Mouse (Mus musculus): ENCODE measurements around the gene Nrtn. TPM values are rescaled to one million over a fixed set of nuclear protein-coding genes. Genes with fewer than 3 reads are reported as not detected.

The Nrtn gene
- polyA plus RNA-seq, 1 experiment = 36.8 TPM

DNA sequence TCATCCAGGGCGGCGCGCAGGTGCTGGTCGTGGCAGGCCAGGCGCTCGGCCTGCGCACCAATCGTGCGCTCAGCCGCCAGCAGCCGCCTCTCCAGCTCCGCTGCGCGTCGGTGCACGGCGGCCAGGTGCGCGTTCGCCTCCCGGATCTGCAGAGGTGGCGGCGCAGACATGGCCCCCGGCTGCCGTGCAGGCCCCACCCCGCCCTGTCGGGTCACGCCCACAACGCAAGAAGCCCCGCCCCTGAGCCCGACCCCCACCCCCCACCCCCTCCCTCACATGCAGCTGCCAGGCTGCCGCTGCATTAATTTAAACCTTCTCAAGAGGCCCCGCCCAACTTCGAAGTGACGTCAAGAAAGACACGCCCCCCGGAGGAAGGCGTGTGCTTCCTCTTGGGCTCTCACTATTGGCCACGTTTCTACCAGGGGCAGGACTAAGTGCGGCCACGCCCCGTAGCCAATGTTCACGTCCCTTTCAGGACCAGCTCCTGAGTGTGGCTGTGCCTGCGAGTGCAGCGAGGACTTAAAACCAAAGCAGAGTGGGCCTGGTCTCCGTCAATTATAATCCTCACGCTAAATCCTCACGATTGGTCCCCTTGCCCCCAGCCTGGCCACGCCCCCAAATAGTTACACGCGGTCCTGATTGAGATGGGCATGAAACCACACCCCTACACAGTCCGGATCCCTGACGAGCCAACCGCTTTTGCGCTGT is 40.5 kb downstream of the Nrtn start:
- Histone ChIP-seq H3K27me3 (ENCODE audit: control insufficient read depth, insufficient read depth, low read length) (no peaks in the 10 kb centered on the region), H3K4me3 (ENCODE audit: low read depth, low read length) (peak overlapping the region; percentile 87), H3K36me3 (ENCODE audit: control insufficient read depth, insufficient read depth, low read length) (peaks cover 8% of the 10 kb centered on the region; the same call in 1 of the 2 replicates), H3K27ac (ENCODE audit: insufficient read depth, low read depth, low read length) (peak overlapping the region; percentile 67), H3K4me1 (ENCODE audit: control insufficient read depth, insufficient read depth, insufficient read length, low read length) (peaks cover 4% of the 10 kb centered on the region)
- under 1% methylated on average over 55 of the region's 55 CpGs for WGBS
- TF ChIP-seq CTCF (IDR thresholded peaks at IDR 0.05; ENCODE audit: extremely low read depth, insufficient read length, insufficient replicate concordance, low read depth, low read length) = no peak
- TF ChIP-seq POLR2A (IDR thresholded peaks at IDR 0.05; ENCODE audit: low read depth, low read length) = peak; percentile 59; the same call in 1 of the 2 replicates

- Histone ChIP-seq H3K4me1 (ENCODE audit: control insufficient read depth, insufficient read depth, insufficient read length, low read length) (peaks cover 4% of the 10 kb centered on the region), H3K27ac (ENCODE audit: insufficient read depth, low read depth, low read length) (peak overlapping the region; percentile 27; the same call in 1 of the 2 replicates), H3K4me3 (ENCODE audit: low read depth, low read length) (peak overlapping the region; percentile 87), H3K36me3 (ENCODE audit: control insufficient read depth, insufficient read depth, low read length) (peaks cover 8% of the 10 kb centered on the region), H3K27me3 (ENCODE audit: control insufficient read depth, insufficient read depth, low read length) (no peaks in the 10 kb centered on the region)
- TF ChIP-seq CTCF (IDR thresholded peaks at IDR 0.05; ENCODE audit: extremely low read depth, insufficient read length, insufficient replicate concordance, low read depth, low read length) = no peak
- TF ChIP-seq POLR2A (IDR thresholded peaks at IDR 0.05; ENCODE audit: low read depth, low read length) = no peak; the same call in 1 of the 2 replicates
- WGBS = 21% methylated on average over 22 of the region's 22 CpGs
Observed at GRCm38 (mm10) chr17:56715914-56716654, 41.2 kb downstream of the Nrtn start.

GRCm38 (mm10) chr17:56715360-56715759 is 42.0 kb downstream of the Nrtn start:
- Histone ChIP-seq H3K4me1 (ENCODE audit: control insufficient read depth, insufficient read depth, insufficient read length, low read length) (peaks cover 4% of the 10 kb centered on the region), H3K4me3 (ENCODE audit: low read depth, low read length) (no peak overlapping the region), H3K36me3 (ENCODE audit: control insufficient read depth, insufficient read depth, low read length) (peaks cover 14% of the 10 kb centered on the region), H3K27ac (ENCODE audit: insufficient read depth, low read depth, low read length) (no peak overlapping the region), H3K27me3 (ENCODE audit: control insufficient read depth, insufficient read depth, low read length) (no peaks in the 10 kb centered on the region)
- TF ChIP-seq POLR2A (IDR thresholded peaks at IDR 0.05; ENCODE audit: low read depth, low read length) (no peak), CTCF (IDR thresholded peaks at IDR 0.05; ENCODE audit: extremely low read depth, insufficient read length, insufficient replicate concordance, low read depth, low read length) (no peak)
- WGBS = 86% methylated on average over 11 of the region's 11 CpGs

DNA sequence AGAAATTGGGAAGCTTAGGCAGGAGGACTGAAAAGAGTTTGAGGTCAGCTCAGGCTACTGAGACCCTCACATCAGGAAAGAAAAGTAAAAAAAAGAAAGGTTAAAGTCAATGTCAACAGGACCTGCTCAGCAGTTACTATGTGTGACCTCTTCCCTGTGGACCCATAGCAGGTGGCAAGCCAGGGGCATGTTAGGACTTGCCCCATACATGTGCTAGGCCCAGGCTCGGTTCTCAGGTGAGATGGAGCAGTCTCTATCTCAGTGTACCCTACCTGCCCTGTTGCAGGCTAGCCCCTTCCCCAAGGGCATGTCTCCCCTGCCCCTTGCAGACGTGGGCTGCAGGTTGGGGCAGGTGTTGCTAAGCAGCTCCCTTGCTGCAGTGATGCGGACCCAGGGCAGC is 47.6 kb downstream of the Nrtn start:
- H3K27ac ChIP-seq (ENCODE audit: insufficient read depth, low read depth, low read length) = no peak overlapping the region
- no peaks in the 10 kb centered on the region for H3K27me3 ChIP-seq (ENCODE audit: control insufficient read depth, insufficient read depth, low read length)
- no peaks in the 10 kb centered on the region for H3K4me1 ChIP-seq (ENCODE audit: control insufficient read depth, insufficient read depth, insufficient read length, low read length)
- no peak for TF ChIP-seq CTCF (IDR thresholded peaks at IDR 0.05; ENCODE audit: extremely low read depth, insufficient read length, insufficient replicate concordance, low read depth, low read length)
- TF ChIP-seq POLR2A (IDR thresholded peaks at IDR 0.05; ENCODE audit: low read depth, low read length) = no peak
- peaks cover 68% of the 10 kb centered on the region for H3K36me3 ChIP-seq (ENCODE audit: control insufficient read depth, insufficient read depth, low read length)
- WGBS = 84% methylated on average over 3 of the region's 3 CpGs
- H3K4me3 ChIP-seq (ENCODE audit: low read depth, low read length) = no peak overlapping the region

DNA sequence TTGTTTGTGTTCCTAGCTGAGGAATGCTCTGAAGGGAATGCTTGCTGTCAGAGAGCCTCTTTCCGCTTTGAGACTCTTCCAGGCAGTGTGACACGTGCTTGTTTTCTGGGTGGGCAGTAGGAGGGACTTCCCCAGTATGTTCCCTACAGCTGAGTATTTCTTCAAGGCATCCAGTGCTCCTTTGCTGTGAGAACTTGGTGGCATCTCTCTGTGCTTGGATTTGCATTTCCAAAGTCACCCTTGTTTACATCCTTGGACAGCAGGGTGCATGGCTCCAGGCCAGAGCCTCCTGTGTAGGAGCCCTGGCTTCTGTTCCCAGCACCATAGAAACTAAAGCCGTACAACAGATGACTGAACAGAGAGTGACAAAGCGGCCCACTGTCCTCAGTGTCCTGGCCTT is 48.6 kb downstream of the Nrtn start:
- TF ChIP-seq CTCF (IDR thresholded peaks at IDR 0.05; ENCODE audit: extremely low read depth, insufficient read length, insufficient replicate concordance, low read depth, low read length) (no peak), POLR2A (IDR thresholded peaks at IDR 0.05; ENCODE audit: low read depth, low read length) (no peak)
- Histone ChIP-seq H3K4me3 (ENCODE audit: low read depth, low read length) (no peak overlapping the region), H3K27ac (ENCODE audit: insufficient read depth, low read depth, low read length) (no peak overlapping the region), H3K4me1 (ENCODE audit: control insufficient read depth, insufficient read depth, insufficient read length, low read length) (no peaks in the 10 kb centered on the region), H3K36me3 (ENCODE audit: control insufficient read depth, insufficient read depth, low read length) (peaks cover 76% of the 10 kb centered on the region), H3K27me3 (ENCODE audit: control insufficient read depth, insufficient read depth, low read length) (no peaks in the 10 kb centered on the region)
- 77% methylated on average over 4 of the region's 4 CpGs for WGBS

DNA sequence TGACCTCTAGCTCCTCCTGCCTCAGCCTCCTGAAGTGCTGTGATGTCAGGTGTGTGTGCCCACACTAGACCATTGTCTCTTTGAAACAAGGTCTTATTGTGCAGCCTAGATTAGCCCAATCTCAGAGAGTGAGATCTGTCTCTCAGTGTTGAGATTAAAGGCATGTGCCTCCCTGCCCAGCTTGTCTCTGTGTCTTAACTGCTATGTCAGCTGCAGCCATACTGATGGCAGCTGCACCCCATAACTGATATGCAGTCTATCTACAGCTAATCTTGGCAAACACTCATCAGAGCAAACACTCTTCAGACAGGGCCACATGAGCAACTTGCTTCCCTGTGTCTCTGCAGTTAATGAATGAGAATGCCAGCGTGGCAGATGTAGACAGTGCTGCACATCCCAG is 50.8 kb downstream of the Nrtn start:
- no peak for TF ChIP-seq CTCF (IDR thresholded peaks at IDR 0.05; ENCODE audit: extremely low read depth, insufficient read length, insufficient replicate concordance, low read depth, low read length)
- no peak for TF ChIP-seq POLR2A (IDR thresholded peaks at IDR 0.05; ENCODE audit: low read depth, low read length)
- H3K4me3 ChIP-seq (ENCODE audit: low read depth, low read length) = no peak overlapping the region
- no peaks in the 10 kb centered on the region for H3K27me3 ChIP-seq (ENCODE audit: control insufficient read depth, insufficient read depth, low read length)
- H3K36me3 ChIP-seq (ENCODE audit: control insufficient read depth, insufficient read depth, low read length) = peaks cover 89% of the 10 kb centered on the region
- no peak overlapping the region for H3K27ac ChIP-seq (ENCODE audit: insufficient read depth, low read depth, low read length)
- no peaks in the 10 kb centered on the region for H3K4me1 ChIP-seq (ENCODE audit: control insufficient read depth, insufficient read depth, insufficient read length, low read length)
- WGBS = 84% methylated on average over 1 of the region's 1 CpGs

GRCm38 (mm10) chr17:56703038-56703437 is 54.3 kb downstream of the Nrtn start:
- no peaks in the 10 kb centered on the region for H3K27me3 ChIP-seq (ENCODE audit: control insufficient read depth, insufficient read depth, low read length)
- WGBS = 85% methylated on average over 4 of the region's 4 CpGs
- no peak overlapping the region for H3K4me3 ChIP-seq (ENCODE audit: low read depth, low read length)
- H3K4me1 ChIP-seq (ENCODE audit: control insufficient read depth, insufficient read depth, insufficient read length, low read length) = no peaks in the 10 kb centered on the region
- H3K36me3 ChIP-seq (ENCODE audit: control insufficient read depth, insufficient read depth, low read length) = peaks cover 87% of the 10 kb centered on the region
- TF ChIP-seq POLR2A (IDR thresholded peaks at IDR 0.05; ENCODE audit: low read depth, low read length) (no peak), CTCF (IDR thresholded peaks at IDR 0.05; ENCODE audit: extremely low read depth, insufficient read length, insufficient replicate concordance, low read depth, low read length) (no peak)
- H3K27ac ChIP-seq (ENCODE audit: insufficient read depth, low read depth, low read length) = no peak overlapping the region

Other genes with a start within 250 kb of the Nrtn start
- gene Znrf4, start 245.1 kb downstream of the Nrtn start, polyA plus RNA-seq (2012; rRNA removed) = not detected in 2 replicates
- 2.7 TPM in 2 replicates for gene Gm20219, start 203.1 kb downstream of the Nrtn start, polyA plus RNA-seq (2012; rRNA removed)
- 69.2 and 110 TPM in 2 replicates for gene Safb2, start 172.9 kb downstream of the Nrtn start, polyA plus RNA-seq (2012; rRNA removed)
- gene Safb, start 172.7 kb downstream of the Nrtn start, polyA plus RNA-seq (2012; rRNA removed) = 47.8 and 95.7 TPM in 2 replicates
- gene 2410015M20Rik, start 147.8 kb downstream of the Nrtn start, polyA plus RNA-seq (2012; rRNA removed) = 136 and 142 TPM in 2 replicates
- gene Rpl36, start 144.1 kb downstream of the Nrtn start, polyA plus RNA-seq (2012; rRNA removed) = 1,882 and 2,245 TPM in 2 replicates
- gene Lonp1, start 130.6 kb downstream of the Nrtn start, polyA plus RNA-seq (2012; rRNA removed) = 31.1 and 55.7 TPM in 2 replicates
- gene Catsperd, start 129.4 kb downstream of the Nrtn start, polyA plus RNA-seq (2012; rRNA removed) = 0.09 and 0.25 TPM in 2 replicates
- 37.2 and 65.1 TPM in 2 replicates for gene Ranbp3, start 84.2 kb downstream of the Nrtn start, polyA plus RNA-seq (2012; rRNA removed)
- 662 and 1,009 TPM in 2 replicates for gene Ndufa11, start 39.8 kb downstream of the Nrtn start, polyA plus RNA-seq (2012; rRNA removed)
- 13.2 and 18.0 TPM in 2 replicates for gene Vmac, start 39.5 kb downstream of the Nrtn start, polyA plus RNA-seq (2012; rRNA removed)
- gene Dus3l, start 7.2 kb upstream of the Nrtn start, polyA plus RNA-seq (2012; rRNA removed) = 32.1 and 55.6 TPM in 2 replicates
- 2.0 and 3.7 TPM in 2 replicates for gene Prr22, start 12.7 kb upstream of the Nrtn start, polyA plus RNA-seq (2012; rRNA removed)
- gene Rfx2, start 73.5 kb upstream of the Nrtn start, polyA plus RNA-seq (2012; rRNA removed) = 7.7 and 15.4 TPM in 2 replicates
- gene Acsbg2, start 116.9 kb upstream of the Nrtn start, polyA plus RNA-seq (2012; rRNA removed) = not detected in 2 replicates
- gene 1700061G19Rik, start 117.9 kb upstream of the Nrtn start, polyA plus RNA-seq (2012; rRNA removed) = not detected in 2 replicates
- gene Mllt1, start 177.9 kb upstream of the Nrtn start, polyA plus RNA-seq (2012; rRNA removed) = 25.0 and 46.3 TPM in 2 replicates
- 9.0 and 28.9 TPM in 2 replicates for gene Acer1, start 224.6 kb upstream of the Nrtn start, polyA plus RNA-seq (2012; rRNA removed)
- 86.2 and 132 TPM in 2 replicates for gene Clpp, start 232.8 kb upstream of the Nrtn start, polyA plus RNA-seq (2012; rRNA removed)
- gene Alkbh7, start 239.8 kb upstream of the Nrtn start, polyA plus RNA-seq (2012; rRNA removed) = 40.8 and 63.7 TPM in 2 replicates
- not detected in 2 replicates for gene Pspn, start 242.5 kb upstream of the Nrtn start, polyA plus RNA-seq (2012; rRNA removed)

Measured in small intestine, adult 2 months (tissue).